Mouse (Mus musculus) G1E (cell line): Measurements from ENCODE around the gene Prnd.

Experiments used
- CTCF ChIP-seq: IDR thresholded peaks from 2 replicates; pipeline ENCODE4 v1.5.1; 2012; ENCODE audit warnings: low read depth, low read length, inconsistent platforms, mixed read lengths
- GATA1 ChIP-seq: IDR thresholded peaks from 2 replicates; pipeline ENCODE4 v1.6.1; 2012; ENCODE audit warnings: borderline replicate concordance, low read length, inconsistent platforms, mixed read lengths
- POLR2AphosphoS5 ChIP-seq: IDR thresholded peaks from 2 replicates; pipeline ENCODE4 v1.6.1; 2012; ENCODE audit warnings: low read depth, low read length, inconsistent platforms; ENCODE audit not compliant: insufficient replicate concordance
- TAL1 ChIP-seq: conservative IDR thresholded peaks from 2 replicates; pipeline ENCODE4 v1.6.1; 2012; ENCODE audit warnings: low read depth, low read length, inconsistent platforms, mixed read lengths

- TF ChIP-seq CTCF: no peak
- no peak for TF ChIP-seq GATA1
- no peak for TF ChIP-seq POLR2AphosphoS5
- no peak for TF ChIP-seq TAL1
These were observed 41.8 kb upstream of the Prnd start for GRCm38 (mm10) chr2:131908906-131909305.
